Mouse (Mus musculus) neural tube, embryonic 12.5 days (tissue): ENCODE measurements around the gene Ftcd. TPM values are rescaled to one million over a fixed set of nuclear protein-coding genes. Genes with fewer than 3 reads are reported as not detected.

ENCODE experiments used
- ATAC-seq: fragments of 200-750 bp; cut with Nextera tagmentation; 2 replicates; pipeline ENCODE4 v1.8.0; 2017; ENCODE audit warnings: low read depth, mild to moderate bottlenecking, moderate TSS enrichment, moderate library complexity; ENCODE audit not compliant: low FRiP score
- H3K27ac ChIP-seq: fragments of 300-500 bp; sonication (generic); 2 replicates; pipeline ENCODE4 v1.5.1; 2016
- H3K27me3 ChIP-seq: fragments of 300-500 bp; sonication (generic); replicated peaks from 2 replicates; pipeline ENCODE4 v1.6.1; 2016; ENCODE audit warnings: mild to moderate bottlenecking
- H3K36me3 ChIP-seq: fragments of 300-500 bp; sonication (generic); 2 replicates; pipeline ENCODE4 v1.6.1; 2016; ENCODE audit warnings: mild to moderate bottlenecking
- H3K4me1 ChIP-seq: fragments of 300-500 bp; sonication (generic); 2 replicates; pipeline ENCODE4 v1.6.1; 2016
- H3K4me2 ChIP-seq: fragments of 300-500 bp; sonication (generic); replicated peaks from 2 replicates; pipeline ENCODE4 v1.6.1; 2016; ENCODE audit warnings: mild to moderate bottlenecking
- H3K4me3 ChIP-seq: fragments of 300-500 bp; sonication (generic); 2 replicates; pipeline ENCODE4 v1.5.1; 2016
- H3K9ac ChIP-seq: fragments of 300-500 bp; sonication (generic); 2 replicates; pipeline ENCODE4 v1.6.1; 2016; ENCODE audit warnings: mild to moderate bottlenecking
- H3K9me3 ChIP-seq: fragments of 300-500 bp; sonication (generic); 2 replicates; pipeline ENCODE4 v1.6.1; 2016; ENCODE audit warnings: mild to moderate bottlenecking
- WGBS: fragments of 180-500 bp; shearing (Covaris S2); methylation state at CpG from one replicate; pipeline ENCODE4 v1.1.7; 2016; 5-methylcytosine and 5-hydroxymethylcytosine counted together
- polyA plus RNA-seq: library from polyadenylated mRNA; unstranded; fragments of >200 nt; fragmentation: Nextera tagmentation; extraction: Ambion mirVana; gene quantifications from 2 replicates; pipeline ENCODE4 v1.2.1, GENCODE M21; 2016

Ftcd gene
- polyA plus RNA-seq, 1 experiment from 2014 or later: not detected

DNA sequence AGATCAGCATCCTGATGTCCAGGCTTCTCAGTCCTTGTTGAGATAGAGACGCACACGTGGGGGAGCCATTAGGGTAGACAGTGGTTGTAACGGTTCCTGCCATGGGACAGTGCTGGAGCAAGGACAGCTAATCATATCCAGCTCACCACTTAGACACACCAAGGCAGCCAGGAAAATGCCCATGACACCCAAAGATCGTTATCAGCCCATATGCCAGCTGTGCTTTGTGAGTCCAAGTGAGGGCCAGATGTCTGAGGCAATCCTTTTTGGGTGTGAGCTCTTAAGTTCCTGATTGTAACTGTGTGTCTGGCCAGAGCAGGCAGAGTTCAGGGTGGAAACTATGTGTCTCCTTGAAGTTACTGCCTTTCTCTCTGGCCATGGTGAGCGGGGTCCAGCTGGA, 21.4 kb upstream of the Ftcd start:
- Histone ChIP-seq H3K9ac (no peak overlapping the region), H3K4me1 (no peaks in the 10 kb centered on the region), H3K27ac (no peak overlapping the region), H3K27me3 (no peaks in the 10 kb centered on the region), H3K36me3 (peaks cover 67% of the 10 kb centered on the region), H3K4me2 (no peak overlapping the region), H3K9me3 (no peaks in the 10 kb centered on the region), H3K4me3 (no peak overlapping the region)
- ATAC-seq: no peak
- 95% methylated on average over 5 of the region's 5 CpGs for WGBS

- whole genome bisulfite sequencing: 88% methylated on average over 10 of the region's 10 CpGs
- no peak within 1 kb of the TSS for H3K9ac ChIP-seq
- H3K4me3 ChIP-seq: no peak within 1 kb of the TSS
- H3K27ac ChIP-seq: no peak within 1 kb of the TSS
- no peaks in the 10 kb centered on the region for H3K4me1 ChIP-seq
- H3K27me3 ChIP-seq: no peaks in the 10 kb centered on the region
- no peaks in the 10 kb centered on the region for H3K36me3 ChIP-seq
- H3K4me2 ChIP-seq: no peak within 1 kb of the TSS
- no peaks in the 10 kb centered on the region for H3K9me3 ChIP-seq
- ATAC-seq: no peak
Measured at GRCm38 (mm10) chr10:76561972-76562371, 13.5 kb upstream of the Ftcd start, which contains the start of gene Spatc1l. Gene Spatc1l, plus strand, starts transcription at chr10:76562272.

DNA sequence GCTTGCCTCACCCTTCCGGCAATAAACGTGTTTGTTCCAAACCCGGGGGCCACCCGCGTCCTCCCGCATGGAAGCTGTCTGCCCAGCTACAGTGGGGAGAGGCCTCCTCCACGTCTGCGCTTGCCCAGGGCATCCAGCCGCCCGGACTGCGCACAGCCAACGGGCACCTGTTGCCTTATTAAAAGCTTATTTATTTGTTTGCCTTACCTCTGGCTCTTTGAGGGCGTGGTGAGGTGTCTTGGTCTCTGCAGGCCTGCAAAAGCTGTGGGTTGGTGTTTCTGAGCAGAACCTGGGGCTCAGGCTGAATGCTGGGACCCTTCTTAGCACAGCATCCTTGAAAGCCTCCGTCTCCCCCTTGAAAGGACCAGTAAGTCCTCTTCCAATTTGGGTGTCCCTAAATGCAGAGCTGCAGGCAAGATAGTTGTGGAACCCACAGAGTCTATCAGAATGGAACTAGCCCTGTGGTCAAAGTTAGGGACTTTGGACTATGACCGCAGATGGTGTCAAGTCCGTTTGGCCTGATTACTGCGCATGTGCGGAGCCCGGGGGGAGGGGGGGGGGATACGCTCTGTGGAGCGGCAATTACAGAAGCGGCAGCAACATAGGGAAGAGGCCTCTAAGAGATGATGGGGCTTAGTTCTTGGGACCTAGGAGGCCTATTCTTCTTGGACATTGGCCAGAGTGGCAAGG, 5.3 kb upstream of the Ftcd start:
- Histone ChIP-seq H3K4me3 (no peak overlapping the region), H3K36me3 (no peaks in the 10 kb centered on the region), H3K4me1 (no peaks in the 10 kb centered on the region), H3K4me2 (no peak overlapping the region), H3K27ac (no peak overlapping the region), H3K27me3 (no peaks in the 10 kb centered on the region), H3K9ac (no peak overlapping the region), H3K9me3 (no peaks in the 10 kb centered on the region)
- WGBS: 90% methylated on average over 22 of the region's 22 CpGs
- no peak for ATAC-seq

DNA sequence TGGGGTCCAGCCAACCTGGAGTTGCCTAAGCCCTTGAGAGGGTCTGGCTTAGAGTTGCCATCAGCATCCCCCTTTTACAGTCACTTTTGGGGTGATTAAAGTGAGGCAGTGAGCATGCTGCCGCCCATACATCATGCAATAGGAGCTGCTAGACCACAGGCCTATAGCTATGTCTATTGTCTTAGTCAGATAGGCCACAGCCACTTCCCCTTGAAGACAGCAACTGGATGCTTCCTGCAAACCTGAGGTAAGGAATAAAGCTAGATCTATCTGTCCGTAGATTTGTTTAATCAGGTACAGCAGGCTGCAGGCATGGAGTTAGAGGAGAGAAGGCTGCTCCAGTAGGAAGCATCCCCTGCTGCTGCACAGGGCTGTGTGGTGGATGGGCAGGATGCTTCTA, 4.4 kb upstream of the Ftcd start:
- Histone ChIP-seq H3K36me3 (no peaks in the 10 kb centered on the region), H3K27me3 (no peaks in the 10 kb centered on the region), H3K9me3 (no peaks in the 10 kb centered on the region), H3K4me1 (no peaks in the 10 kb centered on the region), H3K9ac (no peak overlapping the region), H3K27ac (no peak overlapping the region), H3K4me2 (no peak overlapping the region), H3K4me3 (no peak overlapping the region)
- 70% methylated on average over 2 of the region's 2 CpGs for WGBS
- no peak for ATAC-seq

DNA sequence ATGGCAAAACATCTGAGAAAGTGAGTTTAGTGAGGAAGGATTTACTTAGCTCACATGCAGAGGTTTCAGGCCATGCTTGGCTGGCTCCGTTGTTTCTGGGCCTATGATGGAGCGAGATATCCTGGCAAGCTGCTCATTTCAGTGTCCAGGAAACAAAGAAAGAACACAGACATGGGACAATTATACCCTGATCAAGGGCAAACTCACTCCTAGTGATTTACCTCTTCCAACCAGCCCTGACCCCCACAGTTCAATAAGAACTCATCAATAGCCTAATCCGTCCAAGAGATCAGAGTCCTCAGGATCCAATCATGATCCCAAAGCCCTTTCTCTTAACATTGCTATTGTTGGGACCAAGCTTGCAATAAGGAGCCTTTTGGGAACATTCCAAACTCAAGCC, 3.3 kb upstream of the Ftcd start:
- no peaks in the 10 kb centered on the region for H3K36me3 ChIP-seq
- ATAC-seq: no peak
- H3K4me3 ChIP-seq: no peak overlapping the region
- H3K27ac ChIP-seq: no peak overlapping the region
- no peaks in the 10 kb centered on the region for H3K4me1 ChIP-seq
- no peak overlapping the region for H3K4me2 ChIP-seq
- no peak overlapping the region for H3K9ac ChIP-seq
- no peaks in the 10 kb centered on the region for H3K27me3 ChIP-seq
- WGBS: 78% methylated on average over 3 of the region's 3 CpGs
- H3K9me3 ChIP-seq: no peaks in the 10 kb centered on the region

GRCm38 (mm10) chr10:76576920-76577319, 1.5 kb downstream of the Ftcd start:
- H3K4me2 ChIP-seq: no peak overlapping the region
- no peak for ATAC-seq
- no peaks in the 10 kb centered on the region for H3K36me3 ChIP-seq
- no peak overlapping the region for H3K4me3 ChIP-seq
- H3K27ac ChIP-seq: no peak overlapping the region
- H3K9me3 ChIP-seq: no peaks in the 10 kb centered on the region
- 78% methylated on average over 7 of the region's 7 CpGs for WGBS
- H3K4me1 ChIP-seq: no peaks in the 10 kb centered on the region
- H3K27me3 ChIP-seq: no peaks in the 10 kb centered on the region
- no peak overlapping the region for H3K9ac ChIP-seq

DNA sequence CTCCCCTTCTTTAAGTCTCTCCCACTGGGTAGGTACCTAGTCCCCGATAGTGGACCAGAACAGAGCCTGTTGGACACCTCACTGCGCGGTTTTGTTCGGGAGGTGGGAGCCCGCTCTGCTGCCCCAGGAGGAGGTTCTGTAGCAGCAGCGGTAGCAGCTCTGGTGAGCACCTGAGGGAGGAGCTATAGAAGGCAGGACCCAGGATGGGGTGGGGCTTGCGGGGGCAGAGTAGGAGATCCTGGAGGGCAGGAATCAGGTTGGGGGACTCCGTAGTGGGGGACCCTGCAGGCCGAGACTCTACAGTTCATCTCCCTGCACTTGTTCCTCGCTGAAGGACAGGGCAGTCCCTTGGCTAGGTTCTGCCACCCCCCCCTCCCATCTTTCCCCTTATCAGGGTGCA, 8.7 kb downstream of the Ftcd start:
- WGBS: 18% methylated on average over 10 of the region's 10 CpGs
- Histone ChIP-seq H3K4me3 (no peak overlapping the region), H3K27me3 (no peaks in the 10 kb centered on the region), H3K4me1 (no peaks in the 10 kb centered on the region), H3K36me3 (no peaks in the 10 kb centered on the region), H3K4me2 (peak overlapping the region; percentile 16), H3K27ac (no peak overlapping the region), H3K9me3 (no peaks in the 10 kb centered on the region), H3K9ac (no peak overlapping the region)
- ATAC-seq: no peak

DNA sequence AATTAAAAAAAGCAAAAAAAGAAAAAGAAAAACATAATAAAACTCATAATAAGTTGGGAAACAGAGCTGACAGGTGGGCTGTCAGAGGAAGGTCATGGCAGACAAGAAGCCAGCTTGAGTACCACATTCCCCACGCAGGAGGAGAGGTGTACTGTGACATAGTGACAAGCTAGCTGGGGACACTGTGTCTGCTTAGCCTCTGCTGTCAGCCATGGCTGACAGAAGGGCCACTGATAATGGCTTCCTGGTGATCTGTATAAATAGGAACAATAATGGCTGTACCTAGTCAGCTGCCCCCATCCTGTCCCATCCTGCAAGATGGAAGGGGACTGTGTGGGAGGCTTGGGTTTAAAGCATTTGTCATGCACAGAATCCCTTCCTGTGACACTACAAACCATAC, 10.7 kb downstream of the Ftcd start:
- Histone ChIP-seq H3K4me3 (no peak overlapping the region), H3K9me3 (no peaks in the 10 kb centered on the region), H3K4me2 (no peak overlapping the region), H3K4me1 (no peaks in the 10 kb centered on the region), H3K36me3 (no peaks in the 10 kb centered on the region), H3K9ac (no peak overlapping the region), H3K27me3 (no peaks in the 10 kb centered on the region), H3K27ac (no peak overlapping the region)
- no peak for ATAC-seq
- WGBS: 62% methylated on average over 1 of the region's 1 CpGs

DNA sequence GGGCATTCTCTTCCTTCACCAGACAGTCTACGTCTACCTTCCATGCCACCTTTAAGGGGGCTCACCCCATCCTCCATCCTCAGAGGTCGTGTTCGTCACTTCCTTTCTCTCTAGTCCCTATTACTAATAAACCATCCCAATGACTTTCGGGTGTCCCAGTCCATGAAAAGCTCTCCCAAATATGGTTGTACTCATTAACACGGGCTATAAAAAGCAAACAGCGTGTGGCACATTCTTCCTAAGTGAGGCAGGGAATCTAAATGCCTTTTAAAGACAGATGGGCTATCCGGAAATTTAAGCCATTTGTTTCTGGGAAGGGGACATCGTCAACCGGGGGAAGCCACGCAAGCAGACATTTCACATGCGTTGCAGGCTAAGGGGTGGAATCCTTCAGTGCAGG, 14.7 kb downstream of the Ftcd start:
- ATAC-seq: no peak
- no peak overlapping the region for H3K9ac ChIP-seq
- no peaks in the 10 kb centered on the region for H3K9me3 ChIP-seq
- H3K4me3 ChIP-seq: no peak overlapping the region
- H3K4me1 ChIP-seq: no peaks in the 10 kb centered on the region
- H3K27ac ChIP-seq: no peak overlapping the region
- no peaks in the 10 kb centered on the region for H3K27me3 ChIP-seq
- 63% methylated on average over 11 of the region's 11 CpGs for WGBS
- no peak overlapping the region for H3K4me2 ChIP-seq
- H3K36me3 ChIP-seq: no peaks in the 10 kb centered on the region

DNA sequence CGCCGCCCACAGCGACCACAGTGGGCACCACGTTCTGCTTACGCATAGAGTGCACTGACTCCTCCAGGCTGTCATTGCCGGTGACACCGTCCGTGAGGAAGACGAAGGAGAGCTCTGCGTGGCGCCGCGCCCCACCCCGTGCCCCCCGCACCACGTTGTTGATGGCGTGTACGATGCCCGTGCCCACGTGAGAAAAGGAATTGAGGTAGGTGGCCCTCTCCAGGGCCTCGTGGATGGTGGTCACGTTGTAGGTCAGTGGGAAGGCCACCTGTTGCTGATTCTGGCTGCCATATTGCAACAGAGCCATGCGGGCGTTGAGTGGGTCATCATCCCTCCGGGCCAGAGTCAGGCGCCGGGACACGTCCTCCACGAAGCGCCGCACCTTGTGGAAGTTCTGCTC, 20.9 kb downstream of the Ftcd start:
- Histone ChIP-seq H3K27me3 (no peaks in the 10 kb centered on the region), H3K27ac (no peak overlapping the region), H3K9ac (no peak overlapping the region), H3K4me3 (no peak overlapping the region), H3K9me3 (no peaks in the 10 kb centered on the region), H3K4me1 (no peaks in the 10 kb centered on the region), H3K4me2 (no peak overlapping the region), H3K36me3 (no peaks in the 10 kb centered on the region)
- no peak for ATAC-seq
- WGBS: 93% methylated on average over 31 of the region's 31 CpGs

- 91% methylated on average over 3 of the region's 3 CpGs for whole genome bisulfite sequencing
- no peak overlapping the region for H3K9ac ChIP-seq
Measured at GRCm38 (mm10) chr10:76602690-76603089, 27.2 kb downstream of the Ftcd start.

DNA sequence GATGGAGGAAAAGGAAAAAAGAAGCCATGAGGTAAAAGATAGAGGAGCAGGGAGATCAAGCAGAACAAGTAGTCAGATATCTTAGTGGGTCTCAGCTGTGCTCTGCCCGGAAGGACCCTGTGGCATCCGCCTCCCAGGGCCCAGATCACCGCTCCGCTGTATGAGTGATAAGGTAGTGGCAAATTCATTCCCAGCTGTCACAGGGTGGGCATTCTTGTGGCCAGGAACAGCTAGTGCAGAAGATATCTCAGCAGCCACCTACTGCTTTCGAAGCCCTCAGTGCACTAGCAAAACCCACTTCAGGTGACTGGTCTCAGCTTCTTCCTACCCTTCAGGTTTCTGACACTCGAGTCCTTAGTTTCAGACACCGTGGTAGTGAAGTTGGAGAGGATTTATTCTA, 37.0 kb downstream of the Ftcd start:
- ATAC-seq: no peak
- Histone ChIP-seq H3K4me3 (no peak overlapping the region), H3K27ac (no peak overlapping the region), H3K4me1 (no peaks in the 10 kb centered on the region), H3K9me3 (no peaks in the 10 kb centered on the region), H3K36me3 (no peaks in the 10 kb centered on the region), H3K27me3 (no peaks in the 10 kb centered on the region), H3K4me2 (no peak overlapping the region), H3K9ac (no peak overlapping the region)
- WGBS: 92% methylated on average over 7 of the region's 7 CpGs

More at GRCm38 (mm10) chr10:76602690-76603089, 27.2 kb downstream of the Ftcd start:
- H3K27ac ChIP-seq: no peak overlapping the region
- H3K4me3 ChIP-seq: no peak overlapping the region
- H3K9me3 ChIP-seq: no peaks in the 10 kb centered on the region
- H3K36me3 ChIP-seq: no peaks in the 10 kb centered on the region
- no peaks in the 10 kb centered on the region for H3K4me1 ChIP-seq
- no peaks in the 10 kb centered on the region for H3K27me3 ChIP-seq
- no peak for ATAC-seq
- H3K4me2 ChIP-seq: no peak overlapping the region

DNA sequence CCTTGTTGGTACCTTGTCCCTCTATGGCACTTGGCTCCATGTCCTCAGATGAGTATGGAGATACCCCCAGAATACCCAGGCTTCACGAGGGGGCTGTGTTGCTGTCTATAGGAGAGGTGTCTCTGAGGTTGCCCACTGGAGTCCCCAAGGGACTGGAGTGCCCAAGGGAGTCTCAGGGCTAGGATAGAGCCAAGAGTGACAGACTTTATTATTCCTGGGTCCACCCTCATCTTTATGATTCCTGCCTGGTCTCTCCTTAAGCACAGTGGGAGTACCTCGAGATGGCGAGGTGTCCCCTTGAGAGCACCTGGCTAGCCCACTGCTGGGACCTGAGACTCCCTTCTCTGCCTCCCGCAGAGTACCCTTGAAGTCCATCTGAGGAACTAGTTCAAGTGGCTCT, 47.0 kb downstream of the Ftcd start:
- no peak overlapping the region for H3K9ac ChIP-seq
- H3K4me3 ChIP-seq: peak overlapping the region; percentile 37; the same call in 1 of the 2 replicates
- H3K4me2 ChIP-seq: peak overlapping the region; percentile 68; the same call in 1 of the 2 replicates

More for the DNA sequence above, 47.0 kb downstream of the Ftcd start:
- peaks cover 7% of the 10 kb centered on the region for H3K4me1 ChIP-seq
- WGBS: 77% methylated on average over 4 of the region's 4 CpGs
- no peaks in the 10 kb centered on the region for H3K27me3 ChIP-seq
- ATAC-seq: no peak
- H3K36me3 ChIP-seq: no peaks in the 10 kb centered on the region
- H3K9me3 ChIP-seq: no peaks in the 10 kb centered on the region
- H3K27ac ChIP-seq: no peak overlapping the region
